Mouse (Mus musculus) embryo, embryonic 9.5 days (tissue): ENCODE results near the gene Lrig1.
"Not testable (repeated sequence)": the region's sequence is repeated elsewhere in the genome, so short reads cannot be mapped to it uniquely, and the experiment has no call there.

Source experiments
- DNase-seq: peaks from one replicate; pipeline ENCODE4 v3.0.0-alpha.2; 2017; ENCODE audit errors: extremely low spot score

Lrig1 gene

DNA sequence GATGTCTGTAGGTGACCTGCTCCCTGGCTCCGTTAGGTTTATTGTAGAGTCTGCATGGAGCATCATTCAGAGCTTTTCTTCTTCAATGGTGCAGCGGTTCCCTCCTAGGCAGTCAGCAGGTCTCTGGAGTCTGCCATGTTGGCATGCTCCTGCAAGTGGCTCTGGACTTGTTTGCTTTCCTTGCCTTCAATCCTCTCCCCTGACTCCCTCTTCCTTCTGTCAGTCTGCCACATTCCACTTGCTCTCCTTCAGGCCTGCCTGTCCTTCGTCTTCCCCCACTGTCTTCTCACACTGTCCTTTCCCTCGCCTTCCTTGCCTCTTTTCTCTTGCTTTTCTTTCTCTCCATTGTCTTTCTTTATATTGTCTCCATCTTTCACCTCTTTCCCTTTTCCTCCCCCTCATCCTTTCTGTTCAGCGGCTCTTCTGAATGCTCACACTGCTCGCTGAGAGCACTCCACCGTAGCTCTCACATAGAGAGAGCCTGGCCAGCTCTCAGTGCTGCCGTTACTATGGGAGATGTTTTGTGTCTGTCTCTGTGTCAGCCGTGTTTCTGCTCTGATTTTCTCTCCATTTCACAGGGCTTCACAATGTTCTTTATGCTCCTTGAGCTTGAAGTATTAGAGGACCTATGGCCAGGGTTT, 124.3 kb downstream of the Lrig1 start:
- DNase-seq = no peak

DNA sequence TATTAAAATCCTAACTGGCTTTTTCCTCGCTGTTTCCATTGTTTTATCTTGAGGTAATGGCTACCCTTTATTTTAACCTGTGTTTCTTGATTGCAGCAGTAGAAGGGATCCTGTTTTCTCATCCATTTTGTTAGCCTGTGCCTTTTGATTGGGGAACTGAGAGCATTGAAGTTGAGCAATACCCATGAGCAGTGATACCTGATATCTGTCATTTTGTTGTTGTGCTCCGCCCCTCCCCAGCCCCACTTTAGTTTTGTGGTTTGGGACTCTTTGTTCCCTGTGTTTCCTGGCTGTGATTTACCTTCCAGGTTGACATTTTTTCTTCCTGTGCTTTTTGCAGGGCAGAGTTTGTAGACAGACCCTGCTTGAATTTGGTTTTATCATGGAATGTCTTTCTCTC, 131.9 kb downstream of the Lrig1 start:
- no peak for DNase-seq

DNA sequence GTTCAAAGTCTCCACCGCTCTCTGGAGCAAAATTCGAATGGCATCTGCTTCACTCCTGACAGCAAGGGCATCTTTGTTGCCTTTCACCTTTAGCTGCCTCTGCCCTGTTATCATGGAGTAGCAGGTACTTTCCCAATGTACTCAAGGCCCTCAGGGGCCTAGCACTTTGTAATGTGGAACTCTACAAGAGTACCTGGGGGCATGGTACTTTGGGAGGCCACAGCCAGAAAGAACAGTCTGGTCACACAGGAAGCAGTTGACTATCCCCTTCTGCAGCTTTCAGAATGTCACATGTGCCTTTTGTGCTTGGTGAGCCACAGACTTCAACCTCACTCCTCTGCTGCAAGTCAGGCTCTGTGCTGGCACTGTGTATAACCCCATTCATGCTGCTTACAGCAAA, 134.2 kb downstream of the Lrig1 start:
- DNase-seq = no peak

DNA sequence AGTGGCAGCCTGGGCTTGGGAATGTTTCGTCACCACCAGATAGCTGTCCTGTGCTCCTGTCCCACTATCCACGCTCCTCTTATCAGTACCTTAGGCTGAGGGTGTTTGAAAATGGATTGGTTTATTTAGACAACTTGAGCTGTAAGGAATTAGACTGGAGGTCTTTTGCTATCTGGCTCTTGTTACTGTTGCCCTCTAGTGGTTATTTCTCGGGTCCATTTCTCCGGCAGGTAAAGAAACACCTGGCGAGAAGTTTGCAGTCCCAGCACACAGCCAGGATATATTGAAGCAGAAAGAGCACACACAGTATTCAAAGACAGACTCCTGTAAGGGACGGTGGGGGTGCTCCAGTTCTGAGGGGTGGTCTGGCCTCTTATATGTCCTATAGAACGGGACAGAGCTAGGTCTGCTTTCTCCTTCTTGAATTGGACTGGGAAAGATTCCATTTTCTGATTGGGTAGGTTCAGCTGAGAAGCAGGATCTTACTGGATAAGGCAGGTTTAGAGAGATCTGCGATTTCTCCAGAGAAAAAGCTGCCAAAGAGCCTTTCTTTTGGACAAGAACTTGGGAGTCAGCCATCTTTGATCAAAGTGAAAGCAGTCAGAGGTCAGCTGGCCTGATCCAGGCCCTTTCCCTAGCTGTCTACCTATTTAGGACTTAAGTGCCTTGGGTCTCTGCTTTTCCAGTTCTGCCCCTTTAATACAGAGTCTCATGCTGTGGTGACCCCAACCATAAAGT, 136.6 kb downstream of the Lrig1 start:
- no peak for DNase-seq

DNA sequence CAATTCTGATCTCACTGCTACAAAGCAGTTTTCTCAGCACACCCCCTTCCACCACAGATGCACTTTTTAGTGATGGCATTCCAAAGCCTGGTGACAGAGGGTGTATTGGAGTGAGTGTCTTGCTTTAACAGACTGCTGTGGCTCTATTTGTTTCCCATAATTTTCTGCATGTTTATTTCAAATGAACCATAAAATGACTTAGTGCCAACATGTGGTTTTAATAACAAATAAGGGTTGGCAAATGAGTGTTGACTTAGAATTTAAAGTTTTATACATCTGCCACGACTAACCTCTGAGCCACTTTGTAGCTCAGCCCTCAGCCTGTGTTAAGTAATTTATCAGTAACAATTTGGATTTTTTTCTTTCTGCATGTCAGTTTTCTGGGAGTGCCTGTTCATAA, 138.6 kb downstream of the Lrig1 start:
- no peak for DNase-seq

DNA sequence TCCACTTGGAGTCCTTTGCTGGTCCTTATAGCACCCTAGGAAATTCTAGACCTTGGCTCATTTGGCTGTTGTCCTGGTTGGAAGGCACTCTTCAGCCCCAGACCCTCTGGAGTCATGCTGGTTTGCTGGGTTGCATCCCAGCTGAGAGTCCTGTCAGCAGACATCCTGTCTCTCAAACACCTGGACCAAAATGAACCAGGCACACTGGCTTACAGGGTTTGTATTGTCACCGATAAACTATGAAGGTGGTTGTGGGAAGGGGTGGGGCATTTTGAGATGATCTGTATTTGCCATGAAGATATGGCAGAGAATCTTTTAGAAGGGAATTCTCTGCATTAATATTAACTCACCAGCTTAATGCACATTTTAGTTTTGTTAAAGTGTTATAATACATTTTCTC, 139.1 kb downstream of the Lrig1 start:
- no peak for DNase-seq

DNA sequence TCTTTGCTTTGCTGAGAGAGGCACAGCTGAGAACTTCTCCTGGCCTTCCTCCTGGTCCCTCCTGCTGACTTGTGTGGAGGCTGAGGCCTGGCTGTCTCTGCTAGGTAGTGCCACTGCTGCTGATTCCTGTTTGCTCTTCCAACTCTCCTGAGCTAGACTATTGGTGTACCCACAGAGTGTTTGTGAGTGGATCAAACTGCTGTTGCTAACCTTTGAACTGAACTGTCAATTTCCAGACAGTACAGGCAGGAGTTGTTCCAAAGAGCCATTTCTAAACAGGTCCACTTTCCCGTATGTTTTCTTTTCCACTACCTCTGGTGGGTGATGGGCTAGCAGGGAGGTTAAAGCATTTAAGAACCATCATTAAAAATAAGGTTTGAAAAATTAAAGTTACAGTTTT, 141.4 kb downstream of the Lrig1 start:
- DNase-seq = not testable (repeated sequence)
